13 mouse cellular contexts compared by ENCODE assay signal in the genomic region with DNA sequence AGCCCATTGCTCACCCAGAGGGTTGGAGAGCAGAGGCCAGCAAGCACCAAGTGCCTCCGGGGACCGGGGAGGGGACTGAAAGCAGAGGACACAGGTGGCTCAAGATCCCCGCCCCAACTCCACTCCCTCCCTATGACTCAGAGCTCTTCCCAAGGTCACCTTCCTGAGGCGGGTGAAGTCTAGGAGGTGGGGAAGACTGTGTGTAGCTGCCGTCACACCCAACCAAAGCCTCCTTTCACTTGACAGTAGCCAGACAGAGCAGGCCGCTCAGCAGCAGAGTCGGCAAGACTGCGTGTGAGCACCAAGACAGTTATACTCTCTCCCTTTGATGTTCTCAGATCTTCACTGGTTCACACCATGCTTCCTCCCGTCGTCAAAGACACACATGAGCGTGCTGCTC. TPM values are rescaled to one million over a fixed set of nuclear protein-coding genes. Genes with fewer than 3 reads are reported as not detected.
DNase-seq lines count a peak whose midpoint lies in the region; ATAC-seq and TF ChIP-seq lines count a peak whose summit lies in the region.
"Had no signal": no experiment of that assay in that cellular context is flagged by ENCODE, and none has a peak within 500 bp of the region (broad histone marks: within the 10 kb centered on the region; RNA-seq: fewer than 3 reads in every experiment).

No protein-coding gene starts in this region.

- peaks cover 49% of the 10 kb centered on the region for H3K4me1 ChIP-seq in E14TG2a.4 (replicated peaks; ENCODE audit: low read depth, low read length)
- peaks cover 16% of the 10 kb centered on the region for H3K4me1 ChIP-seq in small intestine, adult 2 months (ENCODE audit: control insufficient read depth, insufficient read depth, insufficient read length, low read length)
- H3K4me1 ChIP-seq in forebrain, postnatal 0 days (ENCODE audit: insufficient read depth): no peaks in the 10 kb centered on the region

- no peaks in the 10 kb centered on the region for H3K36me3 ChIP-seq in E14TG2a.4 (ENCODE audit: insufficient read depth, low read length)
- peaks cover 23% of the 10 kb centered on the region for H3K36me3 ChIP-seq in small intestine, adult 2 months (ENCODE audit: control insufficient read depth, insufficient read depth, low read length)
- H3K36me3 ChIP-seq in forebrain, postnatal 0 days (ENCODE audit: insufficient read depth): no peaks in the 10 kb centered on the region
- H3K36me3 ChIP-seq: limb, embryonic 12.5 days had no signal

- WGBS in small intestine, adult 2 months: 20% methylated on average over 11 of the region's 11 CpGs
- 84% methylated on average over 11 of the region's 11 CpGs for WGBS in forebrain, postnatal 0 days

- intact Hi-C loops in left cerebral cortex, postnatal 10 days (cut with DNase I): no loop called here

- TF ChIP-seq CTCF in E14TG2a.4 (conservative IDR thresholded peaks at IDR 0.05; ENCODE audit: low read length): no peak
- no peak for TF ChIP-seq CTCF in small intestine, adult 2 months (IDR thresholded peaks at IDR 0.05; ENCODE audit: extremely low read depth, insufficient read length, insufficient replicate concordance, low read depth, low read length)
- TF ChIP-seq CTCF in forebrain, postnatal 0 days (IDR thresholded peaks at IDR 0.05; ENCODE audit: low read depth): no peak

- H3K9me3 ChIP-seq in E14TG2a.4 (ENCODE audit: low read length): no peaks in the 10 kb centered on the region
- no peaks in the 10 kb centered on the region for H3K9me3 ChIP-seq in forebrain, postnatal 0 days (ENCODE audit: low read length)
- H3K9me3 ChIP-seq: limb, embryonic 12.5 days had no signal

- H3K27ac ChIP-seq in small intestine, adult 2 months (ENCODE audit: insufficient read depth, low read depth, low read length): peak overlapping the region; percentile 97
- H3K27ac ChIP-seq in forebrain, postnatal 0 days (ENCODE audit: low read depth, low read length): no peak overlapping the region
- H3K27ac ChIP-seq: layer of hippocampus, adult 2 months; limb, embryonic 12.5 days had no signal

- ATAC-seq in forebrain, postnatal 0 days: no peak

- peak overlapping the region; percentile 17; the same call in 1 of the 2 replicates for H3K4me3 ChIP-seq in E14TG2a.4 (replicated peaks; ENCODE audit: low read length)
- peak overlapping the region; percentile 77 for H3K4me3 ChIP-seq in small intestine, adult 2 months (ENCODE audit: low read depth, low read length)
- no peak overlapping the region for H3K4me3 ChIP-seq in forebrain, postnatal 0 days (ENCODE audit: low read depth, low read length)
- H3K4me3 ChIP-seq: layer of hippocampus, adult 2 months; limb, embryonic 12.5 days; myocyte had no signal

- peak; percentile 81 for DNase-seq in CD4-positive helper T cell, adult 2 months (ENCODE audit: low read depth, low spot score)
- peak; percentile 73 for DNase-seq in kidney, adult 11 months
- no peak for DNase-seq in left cerebral cortex, postnatal 10 days (ENCODE audit: extremely low spot score in 1 of 2, low spot score in 2 of 2)
- DNase-seq in left cerebral cortex, adult 9 months (ENCODE audit: low spot score in 2 of 2): no peak
- no peak for DNase-seq in frontal cortex, postnatal 36 days (ENCODE audit: low spot score in 2 of 2)
- DNase-seq in forebrain, postnatal 0 days: no peak
- DNase-seq: heart, postnatal 10 days had no signal

- no peak overlapping the region for H3K9ac ChIP-seq in forebrain, postnatal 0 days
- H3K9ac ChIP-seq: limb, embryonic 12.5 days had no signal

- H3K27me3 ChIP-seq in E14TG2a.4 (ENCODE audit: insufficient read depth, low read length): peaks cover 11% of the 10 kb centered on the region
- no peaks in the 10 kb centered on the region for H3K27me3 ChIP-seq in small intestine, adult 2 months (ENCODE audit: control insufficient read depth, insufficient read depth, low read length)
- H3K27me3 ChIP-seq in forebrain, postnatal 0 days (ENCODE audit: insufficient read depth, low read length): no peaks in the 10 kb centered on the region

- peak; percentile 94 for TF ChIP-seq POLR2A in small intestine, adult 2 months (IDR thresholded peaks at IDR 0.05; ENCODE audit: low read depth, low read length)

- no peak overlapping the region for H3K4me2 ChIP-seq in forebrain, postnatal 0 days (ENCODE audit: low read depth)
- H3K4me2 ChIP-seq: limb, embryonic 12.5 days had no signal

RNA-seq across cellular contexts. Expression of gene Slc16a5, which starts 1.1 kb away (rescaled TPM):
- 98.7 and 220 TPM in 2 replicates for polyA plus RNA-seq in small intestine, adult 2 months (2012; rRNA removed)
- total RNA-seq in left cerebral cortex, postnatal 10 days (2021): not detected
- total RNA-seq in forebrain, postnatal 0 days (2014; rRNA removed): not detected in 2 replicates
- 0.06 and 0.07 TPM in 2 replicates for polyA plus RNA-seq in forebrain, postnatal 0 days (2015; fragmentation: Nextera tagmentation; extraction: Ambion mirVana)
- total RNA-seq: layer of hippocampus, adult 2 months; MEL had no signal
- polyA plus RNA-seq: limb, embryonic 12.5 days had no signal

RNA-seq across cellular contexts. Expression of gene Armc7, which starts 12.1 kb away (rescaled TPM):
- 13.2 and 16.3 TPM in 2 replicates for polyA plus RNA-seq in small intestine, adult 2 months (2012; rRNA removed)
- 1 to 10 TPM; 9.0 to 9.2 TPM for total RNA-seq in left cerebral cortex, postnatal 10 days (2021)
- total RNA-seq in forebrain, postnatal 0 days (2014; rRNA removed): 11.2 and 14.2 TPM in 2 replicates
- polyA plus RNA-seq in forebrain, postnatal 0 days (2015; fragmentation: Nextera tagmentation; extraction: Ambion mirVana): 8.5 and 11.2 TPM in 2 replicates

RNA-seq across cellular contexts. Expression of gene Trim80, which starts 23.1 kb away (rescaled TPM):
- polyA plus RNA-seq in small intestine, adult 2 months (2012; rRNA removed): 1.5 and 4.7 TPM in 2 replicates
- under 1 TPM in 1 of 2 experiments, not detected in 1; 0.24 TPM for total RNA-seq in left cerebral cortex, postnatal 10 days (2021)
- total RNA-seq in forebrain, postnatal 0 days (2014; rRNA removed): not detected in 2 replicates
- polyA plus RNA-seq in forebrain, postnatal 0 days (2015; fragmentation: Nextera tagmentation; extraction: Ambion mirVana): not detected in 2 replicates
- total RNA-seq: heart, postnatal 10 days; layer of hippocampus, adult 2 months; MEL had no signal
- polyA plus RNA-seq: limb, embryonic 12.5 days; myocyte had no signal

RNA-seq across cellular contexts. Expression of gene Nt5c, which starts 28.3 kb away (rescaled TPM):
- 56.8 and 132 TPM in 2 replicates for polyA plus RNA-seq in small intestine, adult 2 months (2012; rRNA removed)
- 10 to 100 TPM; 78.6 to 80.8 TPM for total RNA-seq in left cerebral cortex, postnatal 10 days (2021)
- total RNA-seq in forebrain, postnatal 0 days (2014; rRNA removed): 59.6 and 84.6 TPM in 2 replicates
- polyA plus RNA-seq in forebrain, postnatal 0 days (2015; fragmentation: Nextera tagmentation; extraction: Ambion mirVana): 136 and 143 TPM in 2 replicates

RNA-seq across cellular contexts. Expression of gene Kctd2, which starts 43.5 kb away (rescaled TPM):
- polyA plus RNA-seq in small intestine, adult 2 months (2012; rRNA removed): 13.4 and 27.3 TPM in 2 replicates
- 10 to 100 TPM; 54.3 to 55.7 TPM for total RNA-seq in left cerebral cortex, postnatal 10 days (2021)
- total RNA-seq in forebrain, postnatal 0 days (2014; rRNA removed): 31.7 TPM in 2 replicates
- polyA plus RNA-seq in forebrain, postnatal 0 days (2015; fragmentation: Nextera tagmentation; extraction: Ambion mirVana): 27.1 and 29.3 TPM in 2 replicates

Comparison
In these comparisons a context has a peak if more than half of its experiments do, and no peak if none do; other contexts are left out.
1. DNase-seq: peak in CD4-positive helper T cell, adult 2 months (single experiment) and kidney, adult 11 months (single experiment); none in left cerebral cortex, postnatal 10 days (0 of 2), left cerebral cortex, adult 9 months (0 of 2), frontal cortex, postnatal 36 days (0 of 2) and forebrain, postnatal 0 days (single experiment).